Comparison of ENCODE assay signal across 29 mouse cellular contexts in the genomic region with DNA sequence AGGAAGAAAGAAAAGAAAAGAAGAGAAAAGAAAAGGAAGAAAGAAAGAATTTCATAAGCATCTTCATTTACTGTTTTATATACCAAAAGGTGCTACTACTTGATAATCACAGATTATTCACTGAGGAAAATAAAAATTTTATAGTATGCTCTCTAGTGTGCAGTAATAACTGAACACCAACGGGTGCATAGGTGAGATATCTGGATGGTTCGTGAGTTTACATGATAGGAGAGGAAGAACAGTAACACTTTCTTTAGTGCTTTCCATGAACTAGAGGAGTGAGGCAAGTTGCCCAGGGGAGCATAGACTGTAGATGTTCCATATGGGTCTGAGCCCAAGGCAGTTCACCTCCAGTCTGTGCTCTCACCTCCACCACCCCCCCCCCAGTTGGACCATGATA.
"Had no signal": no experiment of that assay in that cellular context is flagged by ENCODE, and none has a peak within 500 bp of the region (broad histone marks: within the 10 kb centered on the region; RNA-seq: fewer than 3 reads in every experiment).

No protein-coding gene starts in this region.

- H3K4me3 ChIP-seq: embryonic facial prominence, embryonic 10.5 days; embryonic facial prominence, embryonic 12.5 days; embryonic facial prominence, embryonic 13.5 days; embryonic facial prominence, embryonic 15.5 days; erythroblast, embryonic 14.5 days; forebrain, embryonic 10.5 days; forebrain, embryonic 12.5 days; forebrain, embryonic 13.5 days; forebrain, embryonic 15.5 days; gastrocnemius, adult 2 months; heart, adult 2 months had no signal

- ATAC-seq: forebrain, embryonic 13.5 days; forebrain, embryonic 14.5 days; forebrain, embryonic 15.5 days; forebrain, embryonic 16.5 days; forebrain, postnatal 0 days had no signal

- H3K36me3 ChIP-seq: embryonic facial prominence, embryonic 10.5 days; embryonic facial prominence, embryonic 12.5 days; embryonic facial prominence, embryonic 13.5 days; embryonic facial prominence, embryonic 15.5 days; forebrain, embryonic 10.5 days; forebrain, embryonic 12.5 days; forebrain, embryonic 15.5 days had no signal

- H3K27ac ChIP-seq: embryonic facial prominence, embryonic 10.5 days; embryonic facial prominence, embryonic 12.5 days; embryonic facial prominence, embryonic 13.5 days; embryonic facial prominence, embryonic 15.5 days; forebrain, embryonic 10.5 days; forebrain, embryonic 12.5 days; forebrain, embryonic 13.5 days; forebrain, embryonic 15.5 days; gastrocnemius, adult 2 months; heart, adult 2 months had no signal

- H3K9ac ChIP-seq: embryonic facial prominence, embryonic 12.5 days; embryonic facial prominence, embryonic 13.5 days; embryonic facial prominence, embryonic 15.5 days; forebrain, embryonic 12.5 days; forebrain, embryonic 13.5 days; forebrain, embryonic 15.5 days; forebrain, postnatal 0 days had no signal

- H3K27me3 ChIP-seq: embryonic facial prominence, embryonic 12.5 days; embryonic facial prominence, embryonic 15.5 days; forebrain, embryonic 13.5 days; forebrain, embryonic 15.5 days had no signal

- H3K4me1 ChIP-seq: embryonic facial prominence, embryonic 12.5 days; embryonic facial prominence, embryonic 13.5 days; embryonic facial prominence, embryonic 15.5 days; forebrain, embryonic 12.5 days; forebrain, embryonic 13.5 days; forebrain, embryonic 15.5 days had no signal

- DNase-seq: cerebellum, adult 2 months; cerebellum, adult 8-10 months; cerebellum, adult 9-10 months; cerebellum, adult 9-11 months; cerebellum, postnatal 10 days; cerebellum, postnatal 14 days; cerebellum, postnatal 25 days; cerebellum, postnatal 36 days; embryo, embryonic 11 days; forebrain, postnatal 0 days; gastrocnemius, adult 2 months; gastrocnemius, postnatal 10 days; gastrocnemius, postnatal 14 days; gastrocnemius, postnatal 25 days; gastrocnemius, postnatal 36 days; heart, adult 11 months; heart, adult 18-20 months; heart, adult 2 months had no signal

- H3K9me3 ChIP-seq: embryonic facial prominence, embryonic 10.5 days; embryonic facial prominence, embryonic 12.5 days; embryonic facial prominence, embryonic 13.5 days; embryonic facial prominence, embryonic 15.5 days; forebrain, embryonic 10.5 days; forebrain, embryonic 12.5 days; forebrain, embryonic 13.5 days; forebrain, embryonic 15.5 days had no signal

- H3K4me2 ChIP-seq: embryonic facial prominence, embryonic 12.5 days; embryonic facial prominence, embryonic 13.5 days; embryonic facial prominence, embryonic 15.5 days; forebrain, embryonic 12.5 days; forebrain, embryonic 13.5 days; forebrain, embryonic 15.5 days had no signal
